Mouse (Mus musculus) right cerebral cortex, postnatal 10 days (tissue): ENCODE results near the gene Prm1.
"Not testable (repeated sequence)": the region's sequence is repeated elsewhere in the genome, so short reads cannot be mapped to it uniquely, and the experiment has no call there.

Experiments
- DNase-seq, 2 experiments: peaks; one replicate each; pipeline ENCODE4 v3.0.0; 2021; ENCODE audit warnings: low spot score in 2 of 2

The Prm1 gene

DNA sequence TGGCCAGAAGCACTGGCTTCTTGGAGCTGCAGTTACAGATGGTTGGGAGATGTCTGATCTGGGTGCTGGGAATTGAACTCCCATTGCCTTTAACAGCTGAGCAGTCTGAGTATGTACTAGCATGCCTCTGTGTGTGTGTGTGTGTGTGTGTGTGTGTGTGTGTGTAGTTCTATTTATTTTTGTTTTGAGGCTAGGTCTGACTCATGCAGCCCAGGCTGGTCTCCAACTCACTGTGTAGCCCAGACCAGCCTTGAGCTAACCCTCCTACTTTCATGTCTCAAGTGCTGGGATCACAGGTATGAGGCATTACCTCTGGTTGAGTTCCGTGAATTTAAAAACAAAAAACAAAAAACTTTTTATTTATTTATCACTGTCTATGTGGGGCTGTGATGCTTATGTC, 18.9 kb upstream of the Prm1 start:
- no peak for DNase-seq

DNA sequence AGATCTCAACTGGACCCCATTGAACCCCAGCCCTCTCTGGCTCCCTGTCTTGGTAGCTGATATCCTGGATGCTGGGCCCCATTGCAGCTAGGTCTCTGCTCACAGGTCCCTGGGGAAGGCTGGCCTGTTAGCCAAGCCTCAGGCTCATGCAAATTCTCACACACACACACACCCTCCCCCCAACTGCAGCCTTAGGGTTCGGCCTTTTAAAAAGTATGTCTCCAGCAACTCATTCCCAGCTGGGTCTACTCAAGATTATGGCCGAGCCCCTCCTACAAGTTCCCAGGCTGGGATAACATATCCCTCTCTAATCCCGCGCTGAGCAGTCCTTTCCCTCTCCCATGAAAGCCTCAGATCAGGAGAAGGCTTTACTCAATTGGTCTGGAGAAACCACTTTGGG, 15.7 kb upstream of the Prm1 start:
- DNase-seq, result no peak

DNA sequence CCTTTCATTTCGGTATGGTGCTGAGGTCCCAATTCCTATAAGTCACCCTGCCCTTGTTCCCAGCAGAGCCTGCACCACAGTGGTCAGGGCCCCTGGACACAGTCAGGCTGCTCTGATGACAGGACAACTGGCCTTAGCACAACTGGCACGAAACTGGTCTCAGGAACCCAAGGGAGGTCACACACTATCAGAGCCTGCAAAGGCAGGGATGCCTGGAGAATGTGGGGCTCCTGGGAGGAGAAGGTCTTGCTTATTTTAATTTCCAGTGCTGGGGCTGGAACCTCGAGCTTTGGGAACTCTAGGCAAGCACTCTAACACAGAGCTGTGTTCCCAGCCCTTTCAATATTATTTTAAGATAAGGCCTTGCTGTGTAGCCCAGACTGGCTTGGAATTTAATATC, 14.3 kb upstream of the Prm1 start:
- no peak for DNase-seq

DNA sequence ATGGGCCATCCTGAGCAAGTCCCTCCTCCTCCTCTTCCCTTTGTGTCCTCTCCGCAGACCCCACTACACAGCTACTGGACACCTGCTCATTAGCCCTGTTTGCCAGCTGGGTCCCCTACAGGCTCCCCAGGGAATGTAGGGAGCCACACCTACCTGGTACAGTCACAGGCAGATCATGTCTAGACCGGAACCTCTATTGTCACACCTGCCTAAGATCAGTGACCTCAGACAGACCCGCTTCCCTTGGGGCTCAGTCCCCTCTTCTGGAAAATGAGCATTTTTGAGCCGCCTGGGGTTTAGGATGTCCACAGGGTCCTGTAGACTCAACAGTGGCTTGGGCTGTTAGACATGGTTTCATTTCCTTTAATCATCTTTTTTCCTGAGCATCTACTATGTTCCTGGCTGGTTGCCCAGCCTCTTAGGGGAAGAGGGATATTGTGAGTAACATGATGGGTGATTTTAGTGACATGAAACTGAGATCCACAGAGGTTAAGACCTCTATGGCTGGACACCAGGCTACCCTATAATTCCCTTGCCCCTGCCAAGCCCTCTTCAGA, 13.0 kb upstream of the Prm1 start:
- no peak for DNase-seq

DNA sequence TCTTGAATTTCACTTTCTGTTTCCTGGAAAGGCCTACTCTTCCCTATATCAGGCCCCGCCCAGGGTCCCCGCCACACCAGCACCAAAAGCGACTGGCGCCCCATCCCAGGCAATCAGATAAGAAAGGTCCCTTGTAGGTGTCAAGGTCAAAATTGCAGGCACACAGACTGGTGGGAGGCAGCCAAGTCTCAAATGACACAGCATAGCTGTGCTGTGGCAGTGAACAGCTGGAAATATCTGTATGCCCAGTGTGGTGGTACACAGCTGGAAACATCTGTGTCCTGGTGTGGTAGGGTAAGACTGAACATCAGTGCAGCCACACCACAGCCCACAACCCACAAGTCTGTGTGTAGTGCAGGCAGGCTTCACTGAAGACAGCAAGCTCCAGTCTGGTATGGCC, 9.2 kb upstream of the Prm1 start:
- no peak for DNase-seq

DNA sequence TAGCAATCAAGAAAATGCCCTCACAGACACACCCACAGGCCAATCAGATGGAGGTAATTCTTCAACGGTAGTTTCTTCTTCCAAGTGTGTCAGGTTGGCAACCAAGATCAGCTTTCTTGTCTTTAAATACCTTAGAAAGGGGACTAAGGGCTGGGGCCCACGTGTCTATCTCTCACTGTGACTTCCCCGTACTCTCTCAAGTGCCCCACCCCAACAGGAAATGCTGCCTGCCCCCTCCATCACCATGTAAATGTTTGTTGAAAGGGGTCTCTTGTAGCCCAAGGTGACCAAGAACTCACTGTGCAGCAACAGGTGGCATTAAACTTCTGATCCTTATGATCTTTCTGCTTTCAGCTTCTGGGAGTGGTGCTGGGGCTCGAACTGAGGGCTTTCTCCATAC, 8.1 kb upstream of the Prm1 start:
- no peak for DNase-seq

DNA sequence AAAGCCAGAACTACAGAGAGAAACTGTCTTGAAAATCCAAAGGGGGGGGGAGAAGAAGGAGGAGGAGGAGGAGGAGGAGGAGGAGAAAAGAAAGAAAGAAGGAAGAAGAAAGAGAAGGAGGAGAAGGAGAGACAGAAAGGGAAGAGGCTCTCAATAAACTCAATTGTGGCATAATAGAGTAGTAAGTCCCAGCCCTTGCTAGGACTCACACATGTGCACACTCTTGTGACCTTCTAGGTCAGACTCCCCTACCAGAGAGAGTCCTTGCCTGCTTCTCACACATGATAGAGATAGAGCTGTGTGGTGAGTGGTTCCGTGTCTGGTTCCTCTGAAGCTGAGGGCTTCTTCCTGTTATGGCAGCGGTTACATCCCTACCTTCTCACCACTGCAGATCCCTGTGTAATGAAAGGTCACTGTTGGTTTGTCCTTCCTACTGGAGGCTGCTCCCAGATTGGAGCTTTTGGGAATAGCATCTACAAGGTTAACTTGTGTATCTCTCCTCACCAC, 7.3 kb upstream of the Prm1 start, which contains the start of gene Gm11172:
Gene Gm11172 (plus strand): TSS at position 51 of the 507 bp plus-strand sequence.
- no peak for DNase-seq

DNA sequence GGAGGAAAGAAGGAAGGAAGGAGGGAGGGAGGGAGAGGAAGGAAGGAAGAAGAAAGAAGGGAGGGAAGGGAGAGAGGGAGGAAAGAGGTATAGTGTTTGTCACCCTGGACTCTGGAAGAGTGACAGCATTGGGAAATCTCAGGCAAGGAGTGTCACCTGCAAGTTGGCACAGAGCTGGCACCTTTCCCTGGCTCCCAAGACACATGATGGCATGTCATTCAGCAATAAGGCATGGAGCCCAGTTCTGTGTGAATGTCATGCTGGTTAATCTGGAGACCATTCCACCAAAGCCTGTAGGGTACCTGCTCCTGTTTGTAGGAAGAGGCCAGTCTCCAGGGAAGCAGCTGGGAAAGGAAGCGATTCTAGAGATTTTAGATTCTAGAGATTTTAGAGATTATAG, 4.7 kb upstream of the Prm1 start:
- DNase-seq, result no peak

DNA sequence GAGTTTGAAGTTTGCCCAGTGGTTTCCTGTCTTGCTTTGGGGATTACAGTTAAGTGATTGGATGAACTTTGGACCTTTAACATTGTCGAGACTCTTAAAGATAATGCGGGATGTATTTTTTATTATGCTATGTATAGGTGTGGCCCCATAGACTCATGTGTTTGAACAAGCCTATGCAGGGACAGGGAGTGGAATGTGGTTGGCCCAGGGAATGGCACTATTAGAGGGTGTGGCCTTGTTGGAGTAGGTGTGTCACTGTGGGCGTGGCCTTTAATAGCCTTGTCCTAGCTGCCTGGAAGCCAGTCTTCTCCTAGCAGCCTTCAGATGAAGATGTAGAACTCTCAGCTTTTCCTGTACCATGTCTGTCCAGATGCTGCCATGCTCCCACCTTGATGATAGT, 3.2 kb downstream of the Prm1 start:
- DNase-seq, result not testable (repeated sequence)

DNA sequence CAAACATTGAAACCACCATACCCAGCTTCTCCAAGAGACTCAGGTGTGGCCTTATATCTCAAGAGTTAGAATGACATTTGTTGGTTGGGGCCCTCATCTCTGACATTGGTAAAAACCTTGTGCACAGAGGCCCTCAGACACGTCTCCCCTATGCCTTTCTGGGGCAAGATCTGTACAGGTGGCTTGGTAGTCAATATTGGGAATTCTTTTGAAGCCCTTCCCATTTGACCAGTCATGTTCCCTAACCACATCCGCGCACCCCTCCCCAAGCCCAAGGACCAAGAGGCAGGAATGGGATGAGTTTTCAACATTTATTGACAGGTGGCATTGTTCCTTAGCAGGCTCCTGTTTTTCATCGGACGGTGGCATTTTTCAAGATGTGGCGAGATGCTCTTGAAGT, 9.6 kb downstream of the Prm1 start, which contains the start of gene Prm2:
Gene Prm2 (minus strand): TSS at position 101 of the 400 bp plus-strand sequence.
- no peak for DNase-seq

DNA sequence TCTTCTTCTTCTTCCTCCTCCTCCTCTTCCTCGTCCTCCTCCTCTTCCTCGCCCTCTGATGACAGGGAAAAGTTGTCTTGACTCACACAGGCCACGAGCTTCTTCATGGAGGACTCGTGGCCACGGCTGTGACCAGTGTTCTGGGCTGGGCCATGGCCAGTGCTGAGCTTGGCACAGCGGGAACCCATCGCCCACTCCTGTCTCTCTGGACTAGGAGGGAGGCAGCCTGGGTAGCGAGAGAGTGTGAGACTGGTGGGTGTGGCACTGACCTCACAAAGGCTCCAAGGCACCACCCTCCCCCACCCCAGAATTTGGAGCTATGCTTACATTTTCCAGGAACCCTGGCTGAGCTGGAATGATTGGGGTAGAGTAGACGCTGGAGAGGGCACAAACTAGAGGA, 14.9 kb downstream of the Prm1 start, which contains the start of gene Prm3:
Gene Prm3 (minus strand): TSS at position 213 of the 400 bp plus-strand sequence.
- DNase-seq, result no peak

DNA sequence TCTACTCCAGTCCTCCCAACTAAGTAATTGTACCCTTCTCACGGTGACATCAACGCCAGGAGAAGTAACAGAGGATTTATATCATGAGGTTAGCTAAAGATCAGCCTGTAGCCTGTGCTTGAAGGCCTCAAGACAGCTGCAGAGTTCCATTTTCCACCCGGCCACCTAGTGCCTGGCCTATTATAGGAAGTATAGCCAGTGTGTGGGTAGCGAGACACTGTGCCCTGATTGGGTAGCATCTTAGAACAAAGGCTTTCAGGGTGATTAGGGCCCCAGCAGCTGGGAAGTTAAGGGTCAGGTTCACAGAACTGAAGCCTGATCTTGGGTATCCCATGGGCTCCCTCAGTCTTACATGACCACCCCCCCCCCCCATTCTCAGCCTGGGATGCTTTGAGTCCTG, 16.8 kb downstream of the Prm1 start:
- DNase-seq, result no peak

DNA sequence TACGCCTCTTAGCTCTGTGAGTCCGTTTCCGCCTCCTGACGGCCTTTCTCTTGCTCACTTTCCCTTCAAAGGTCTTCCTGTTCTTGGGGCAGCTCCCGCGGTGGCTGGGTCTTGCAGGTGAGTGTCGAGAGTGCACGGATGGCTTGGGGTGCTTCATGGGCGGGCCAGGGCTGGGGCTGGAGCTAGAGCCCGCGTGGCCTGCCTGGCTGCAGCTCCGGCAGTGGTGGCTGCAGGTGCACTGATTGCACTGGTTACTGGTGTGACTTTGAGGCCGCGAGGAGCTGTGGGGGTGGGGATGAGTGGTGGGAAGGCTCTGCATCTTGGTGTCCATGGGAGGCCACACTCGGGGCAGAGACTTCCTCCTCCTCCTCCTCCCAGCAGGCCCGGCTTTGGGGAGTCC, 17.4 kb downstream of the Prm1 start, which contains the start of gene Tnp2:
Gene Tnp2 (minus strand): TSS at position 390 of the 400 bp plus-strand sequence.
- no peak for DNase-seq

DNA sequence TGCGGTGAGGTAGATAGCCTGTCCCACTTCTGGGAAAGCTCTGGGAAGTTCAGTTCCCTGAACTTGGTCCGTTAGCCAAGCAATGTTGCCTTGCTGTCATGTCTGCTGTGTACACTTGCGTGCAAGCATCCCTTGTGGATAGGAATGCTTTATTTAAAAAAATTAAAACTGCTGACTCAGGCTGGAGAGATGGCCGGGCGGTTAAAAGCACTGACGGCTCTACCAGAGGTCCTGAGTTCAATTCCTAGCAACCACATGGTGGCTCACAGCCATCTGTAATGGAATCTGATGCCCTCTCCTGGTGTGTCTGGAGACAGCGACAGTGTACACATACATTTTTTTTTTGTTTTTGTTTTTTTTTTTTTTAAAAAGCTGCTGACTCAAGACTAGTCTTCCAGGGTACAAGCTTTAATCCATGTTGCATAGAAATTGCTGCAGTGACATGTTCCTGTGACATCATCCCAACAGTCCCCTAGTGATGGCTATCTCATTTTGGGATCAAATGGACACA, 18.0 kb downstream of the Prm1 start:
- DNase-seq, result no peak

DNA sequence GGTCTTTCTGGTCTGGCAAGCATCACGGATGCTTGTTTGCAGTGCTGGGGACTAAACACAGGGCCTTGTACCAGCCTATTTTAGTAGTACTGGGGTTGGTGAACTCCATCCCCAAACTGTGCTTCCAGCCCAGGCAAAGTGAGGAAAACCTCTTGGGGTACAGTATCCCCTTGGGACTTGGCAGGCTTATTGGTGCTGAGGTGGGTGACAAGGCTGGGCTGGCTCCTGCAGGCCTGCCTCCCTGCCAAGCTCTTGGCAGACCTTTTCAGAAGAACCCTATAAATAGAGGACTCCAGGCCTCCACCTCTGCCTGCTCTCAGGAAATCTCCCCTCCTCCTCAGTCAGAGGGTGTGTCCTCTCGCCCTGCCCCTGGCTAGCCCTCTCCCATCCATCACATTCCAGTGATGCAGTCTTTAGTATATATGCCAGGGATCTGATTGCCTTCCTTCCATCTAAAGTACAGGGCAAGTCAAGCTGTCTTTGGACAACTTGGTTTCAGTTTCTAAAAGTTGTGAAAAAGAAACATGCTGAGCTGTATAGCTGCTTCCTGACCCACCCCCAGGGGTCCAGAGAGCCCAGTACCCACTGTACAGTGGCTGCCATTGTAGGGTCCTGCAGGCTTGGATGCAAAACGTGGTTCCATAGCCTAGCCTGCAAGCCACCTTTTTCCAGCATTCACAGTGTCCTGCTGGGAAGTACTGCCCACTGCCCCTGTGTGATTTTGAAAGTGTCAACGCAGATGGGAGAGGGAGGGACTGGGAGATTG, 18.7 kb downstream of the Prm1 start:
- no peak for DNase-seq

DNA sequence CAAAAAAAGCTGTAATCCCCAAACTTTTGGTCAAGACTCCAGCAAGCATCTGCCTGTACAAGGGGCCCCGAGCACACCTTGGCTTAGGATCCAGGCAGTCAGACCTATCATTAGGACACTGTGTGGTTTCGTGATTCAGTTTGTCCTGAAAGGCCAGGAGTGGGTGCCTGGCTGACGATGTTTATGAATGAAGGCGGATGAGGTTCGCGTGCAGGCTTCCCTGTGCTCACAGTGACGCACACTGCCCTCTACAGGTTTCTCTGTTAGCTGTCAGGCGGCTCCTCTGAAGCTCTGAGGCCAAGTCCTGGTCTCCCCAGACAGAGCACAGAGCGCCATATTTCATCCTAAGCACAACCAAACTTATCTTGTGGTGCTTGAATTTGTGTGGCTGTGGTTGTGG, 19.4 kb downstream of the Prm1 start:
- peak; percentile 87 to 89 for DNase-seq

DNA sequence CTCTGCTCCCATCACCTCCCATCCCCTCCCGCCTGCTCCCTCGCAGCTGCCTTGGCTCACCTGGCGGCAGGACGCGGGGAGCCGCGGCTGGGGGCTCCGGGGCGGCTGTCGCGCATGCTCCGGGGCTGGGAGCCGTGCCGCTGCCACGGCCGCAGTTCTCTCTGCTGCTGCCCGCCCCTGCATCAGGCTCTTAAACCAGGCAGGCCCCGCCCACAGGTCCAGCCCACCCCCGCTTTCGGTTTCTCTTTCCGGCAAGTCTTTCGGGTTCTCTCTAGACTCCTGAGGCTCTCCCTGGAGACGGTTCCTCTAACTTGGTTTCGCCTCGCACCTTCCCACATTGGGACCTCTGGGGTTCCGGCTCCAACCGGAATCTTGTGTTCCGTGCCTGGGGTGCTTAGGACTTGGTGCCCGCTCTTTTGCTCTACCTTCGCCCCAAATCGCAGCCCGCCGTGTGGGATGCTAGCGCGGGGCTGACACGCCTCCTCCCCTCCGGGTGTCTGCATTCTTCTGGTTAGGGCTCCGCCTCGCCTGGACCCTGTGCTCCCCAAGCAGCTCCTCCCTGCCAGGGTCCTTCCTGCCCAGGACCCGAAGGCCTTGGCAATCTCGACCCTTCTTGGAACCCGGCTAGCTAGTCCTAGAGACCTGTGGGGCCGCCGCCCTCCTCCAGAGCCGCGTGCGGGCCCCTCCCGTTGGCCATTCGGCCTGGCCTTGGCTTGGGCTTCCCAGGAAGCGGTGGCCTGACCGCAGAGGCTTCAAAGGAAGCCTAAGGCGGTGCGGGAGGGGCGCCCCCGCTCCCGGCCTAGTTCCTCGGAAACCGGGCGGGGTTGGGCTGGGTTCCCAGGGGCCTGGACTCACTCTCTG, 20.0 kb downstream of the Prm1 start, which contains the start of gene Socs1:
Gene Socs1 (minus strand): TSS at position 166 of the 861 bp plus-strand sequence.
- DNase-seq, result peak; percentile 89 to 90

DNA sequence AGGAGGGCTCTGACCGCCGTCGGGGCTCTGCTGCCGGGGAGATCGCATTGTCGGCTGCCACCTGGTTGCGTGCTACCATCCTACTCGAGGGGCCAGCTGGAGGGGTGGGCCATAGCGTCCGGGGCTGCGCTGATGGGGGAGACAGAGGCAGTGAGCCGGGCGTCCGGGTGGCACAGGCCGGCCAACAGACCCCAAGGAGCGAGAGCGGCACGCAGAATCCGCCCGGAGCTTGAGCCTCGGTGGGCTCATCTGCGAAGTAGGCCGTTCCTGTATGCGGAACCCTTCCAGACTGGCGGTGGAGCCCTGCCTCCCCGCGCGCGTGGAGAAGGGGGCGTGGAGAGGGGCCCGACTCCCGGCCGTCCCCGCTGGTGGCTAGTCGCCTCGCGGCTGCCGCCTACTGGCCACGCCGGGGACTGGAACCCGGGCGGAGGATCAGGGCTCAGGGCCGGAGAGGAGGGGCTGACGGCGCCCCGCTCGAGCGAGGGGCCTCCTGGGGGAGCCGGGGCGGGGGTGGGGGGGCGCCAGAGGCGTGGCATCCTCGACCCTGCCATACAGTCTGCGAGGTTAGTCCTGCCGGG, 20.8 kb downstream of the Prm1 start:
- DNase-seq, result peak; percentile 89 to 93

DNA sequence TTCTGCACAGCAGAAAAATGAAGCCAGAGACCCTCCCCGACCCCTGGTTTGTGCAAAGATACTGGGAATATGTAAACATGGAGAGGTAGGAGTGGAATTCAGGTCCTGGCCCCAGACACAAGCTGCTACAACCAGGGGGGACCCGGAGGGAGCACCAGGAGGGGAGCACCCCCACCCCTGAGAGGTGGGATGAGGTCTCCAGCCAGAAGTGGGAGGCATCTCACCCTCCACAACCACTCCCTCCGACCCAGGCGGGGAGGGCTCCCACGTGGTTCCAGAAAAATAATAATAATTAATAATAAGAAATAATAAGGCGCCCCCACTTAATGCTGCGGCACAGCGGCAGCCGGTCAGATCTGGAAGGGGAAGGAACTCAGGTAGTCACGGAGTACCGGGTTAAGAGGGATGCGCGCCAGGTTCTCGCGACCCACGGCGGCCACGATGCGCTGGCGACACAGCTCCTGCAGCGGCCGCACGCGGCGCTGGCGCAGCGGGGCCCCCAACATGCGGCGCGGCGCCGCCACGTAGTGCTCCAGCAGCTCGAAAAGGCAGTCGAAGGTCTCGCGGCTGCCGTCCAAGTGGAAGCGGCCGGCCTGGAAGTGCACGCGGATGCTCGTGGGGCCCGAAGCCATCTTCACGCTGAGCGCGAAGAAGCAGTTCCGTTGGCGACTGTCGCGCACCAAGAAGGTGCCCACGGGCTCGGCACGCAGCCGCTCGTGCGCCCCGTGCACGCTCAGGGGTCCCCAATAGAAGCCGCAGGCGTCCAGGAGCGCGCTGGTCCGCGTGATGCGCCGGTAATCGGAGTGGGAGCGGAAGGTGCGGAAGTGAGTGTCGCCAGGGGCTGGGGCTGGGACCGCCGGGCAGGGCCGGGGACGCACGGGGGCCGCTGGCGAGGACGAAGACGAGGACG, 21.5 kb downstream of the Prm1 start:
- peak; percentile 54 to 55 for DNase-seq

DNA sequence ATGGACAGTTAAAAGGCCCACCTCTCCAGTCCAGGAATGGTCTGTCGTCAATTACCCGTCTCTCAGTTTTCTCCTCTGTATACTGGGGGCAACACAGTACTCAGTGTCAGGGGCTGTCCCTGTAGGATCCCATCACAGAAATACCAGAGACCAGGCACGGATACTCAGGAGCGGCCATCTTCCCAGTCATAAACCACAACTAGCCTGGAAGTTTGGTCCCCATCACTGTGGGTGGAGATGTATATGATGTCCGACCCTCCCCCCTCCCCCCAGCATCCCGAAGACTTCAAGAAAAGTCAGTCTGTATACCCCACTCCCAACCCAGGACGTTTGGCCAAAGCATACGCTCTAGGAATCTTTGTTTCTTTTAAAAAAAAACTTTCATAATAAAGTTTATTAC, 22.2 kb downstream of the Prm1 start:
- no peak for DNase-seq

DNA sequence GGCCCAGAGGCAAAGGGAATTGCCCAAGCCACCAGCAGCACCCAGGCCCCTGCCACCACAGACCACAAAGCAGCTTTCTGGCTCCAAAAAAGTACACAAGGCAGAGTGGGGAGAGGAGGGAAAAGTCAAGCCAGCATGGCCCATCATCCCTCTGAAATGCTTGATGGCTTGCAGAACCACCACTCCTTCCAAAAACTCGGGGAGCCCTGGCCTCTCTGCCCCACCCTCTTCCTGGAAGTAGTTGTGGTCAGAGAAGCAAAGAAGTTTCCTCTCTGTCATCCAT, 22.5 kb downstream of the Prm1 start:
- DNase-seq, result no peak
